Mouse (Mus musculus) kidney, postnatal 4 days (tissue): ENCODE data around the gene Emc7.
"Not testable (repeated sequence)": the region's sequence is repeated elsewhere in the genome, so short reads cannot be mapped to it uniquely, and the experiment has no call there.

Experiments used
- DNase-seq, 2 experiments: peaks; one replicate each; pipeline ENCODE4 v3.0.0; 2021; ENCODE audit warnings: mixed read lengths in 2 of 2

Emc7 gene

GRCm38 (mm10) chr2:112454862-112455564 is at the start of gene Emc7:
TSS of gene Emc7 (plus strand) at chr2:112454997.
- peak; percentile 99 for DNase-seq

- no peak for DNase-seq
These were observed 47.8 kb upstream of the Emc7 start for GRCm38 (mm10) chr2:112407030-112407429.

- DNase-seq: no peak
These were observed 29.5 kb upstream of the Emc7 start for GRCm38 (mm10) chr2:112425308-112425707.

- not testable (repeated sequence) for DNase-seq
These were observed 26.3 kb upstream of the Emc7 start for GRCm38 (mm10) chr2:112428534-112428933.

- DNase-seq: no peak
These were observed 25.1 kb upstream of the Emc7 start for GRCm38 (mm10) chr2:112429665-112430064.

GRCm38 (mm10) chr2:112430403-112430802 is 24.4 kb upstream of the Emc7 start:
- peak; percentile 2 to 3 for DNase-seq

GRCm38 (mm10) chr2:112432523-112432922 is 22.3 kb upstream of the Emc7 start:
- no peak for DNase-seq

GRCm38 (mm10) chr2:112433359-112433758 is 21.4 kb upstream of the Emc7 start:
- no peak for DNase-seq

GRCm38 (mm10) chr2:112436292-112436691 is 18.5 kb upstream of the Emc7 start:
- no peak for DNase-seq

GRCm38 (mm10) chr2:112437589-112437988 is 17.2 kb upstream of the Emc7 start:
- no peak for DNase-seq

- no peak for DNase-seq
These were observed 11.3 kb upstream of the Emc7 start for GRCm38 (mm10) chr2:112443491-112443890.

- DNase-seq: no peak
These were observed 9.3 kb upstream of the Emc7 start for GRCm38 (mm10) chr2:112445511-112445910.

- not testable (repeated sequence) for DNase-seq
These were observed 6.8 kb upstream of the Emc7 start for GRCm38 (mm10) chr2:112448046-112448445.

GRCm38 (mm10) chr2:112448510-112449059 is 6.2 kb upstream of the Emc7 start:
- no peak for DNase-seq

- DNase-seq: peak; percentile 29 to 49
These were observed 5.0 kb upstream of the Emc7 start for GRCm38 (mm10) chr2:112449597-112450296.

- DNase-seq: not testable (repeated sequence)
These were observed 2.3 kb upstream of the Emc7 start for GRCm38 (mm10) chr2:112452513-112452912.

- no peak for DNase-seq
These were observed 504 bp upstream of the Emc7 start for GRCm38 (mm10) chr2:112454125-112454861.

- DNase-seq: no peak
These were observed 5.8 kb downstream of the Emc7 start for GRCm38 (mm10) chr2:112460557-112460956.

GRCm38 (mm10) chr2:112469542-112469941 is 14.7 kb downstream of the Emc7 start:
- no peak for DNase-seq

- DNase-seq: no peak
These were observed 16.2 kb downstream of the Emc7 start for GRCm38 (mm10) chr2:112470961-112471381.

- DNase-seq: no peak
These were observed 17.3 kb downstream of the Emc7 start for GRCm38 (mm10) chr2:112472076-112472475.

GRCm38 (mm10) chr2:112474997-112475724 is 20.4 kb downstream of the Emc7 start:
- DNase-seq: no peak

- DNase-seq: no peak
These were observed 21.8 kb downstream of the Emc7 start for GRCm38 (mm10) chr2:112476554-112476953.
